Mouse (Mus musculus): Measurements from ENCODE around the gene Bche.

Bche gene

GRCm38 (mm10) chr3:73708410-73708714 is at the start of gene Bche:
Bche (minus strand) TSS chr3:73708415.
- DNase-seq (ENCODE audit: low read depth, low spot score), result no peak

DNA sequence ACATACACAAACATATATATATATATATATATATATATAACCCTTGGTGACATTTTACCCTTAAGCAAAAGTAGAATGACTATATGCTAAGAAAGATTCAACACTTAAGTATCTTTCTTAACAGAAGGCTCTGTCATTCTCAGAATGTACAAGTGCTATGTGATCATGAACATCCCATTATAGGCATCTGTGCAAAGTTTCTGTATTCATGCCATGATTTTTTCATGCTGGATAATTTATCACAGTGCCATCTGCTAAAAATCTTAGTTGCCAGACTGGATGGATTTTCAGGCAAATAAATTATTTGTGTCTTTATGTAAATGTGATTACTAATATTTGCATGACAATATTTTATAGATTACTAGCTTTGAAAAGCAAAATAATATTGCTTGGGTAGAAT is 33.8 kb upstream of the Bche start:
- DNase-seq (ENCODE audit: low read depth, low spot score), result no peak

DNA sequence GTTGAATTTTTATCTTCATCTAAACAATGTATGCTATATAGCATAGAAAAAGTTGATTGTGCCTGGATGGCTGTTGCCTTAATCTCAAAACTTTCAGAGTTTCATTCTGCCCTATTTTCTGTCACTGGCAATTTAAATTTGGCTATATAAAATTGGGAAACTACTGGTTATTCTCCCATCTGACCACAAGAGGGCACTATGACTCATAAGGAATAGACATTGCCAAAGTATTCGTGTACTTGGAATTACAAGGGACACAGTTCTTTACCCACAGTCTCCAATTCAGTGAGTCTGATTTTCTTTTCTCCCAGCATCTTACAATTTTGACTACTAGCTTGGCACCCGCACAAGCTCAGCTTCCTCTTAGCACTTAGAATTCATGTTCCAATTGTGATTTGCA is 23.5 kb upstream of the Bche start:
- peak; percentile 48 for DNase-seq (ENCODE audit: low read depth, low spot score)

- no peak for DNase-seq (ENCODE audit: low read depth, low spot score)
These were observed 21.3 kb upstream of the Bche start for GRCm38 (mm10) chr3:73729511-73729910.

DNA sequence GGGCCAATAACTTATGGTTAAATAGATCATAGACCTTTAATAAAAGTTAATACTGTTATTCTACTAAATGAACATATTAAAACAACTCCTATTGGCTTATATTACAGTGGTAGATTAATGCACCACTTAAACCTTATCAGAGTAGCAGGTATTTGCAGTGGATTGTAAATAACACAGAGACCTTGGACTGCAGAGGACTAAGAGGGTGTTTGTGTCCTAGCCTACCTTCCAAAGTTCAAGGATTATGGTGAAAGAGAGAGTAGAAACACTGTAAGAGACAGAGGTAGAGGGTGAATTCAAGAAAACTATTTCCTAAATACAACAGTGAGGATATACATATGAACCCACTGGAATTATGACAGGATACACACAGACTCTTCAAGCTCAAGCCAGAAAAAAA is 17.5 kb upstream of the Bche start:
- no peak for DNase-seq (ENCODE audit: low read depth, low spot score)

DNA sequence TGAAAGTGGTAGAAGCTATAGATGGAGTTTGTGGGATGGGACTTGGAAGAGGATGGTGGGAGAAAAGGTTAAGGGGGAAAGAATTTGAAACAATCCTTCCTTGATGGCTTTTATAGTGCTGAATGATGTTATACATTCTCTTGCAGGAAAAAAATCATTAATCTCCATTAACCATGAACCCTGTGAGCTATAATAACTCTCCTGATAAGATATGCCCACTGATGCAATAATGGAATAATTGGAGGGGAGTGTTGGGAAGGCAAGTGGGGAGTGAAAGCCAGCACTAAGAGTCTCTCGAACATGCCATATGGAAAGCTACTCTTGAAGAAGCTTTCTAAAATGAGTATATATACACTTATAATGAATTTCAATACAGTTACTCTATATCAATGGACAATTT is 16.7 kb upstream of the Bche start:
- DNase-seq (ENCODE audit: low read depth, low spot score), result no peak

DNA sequence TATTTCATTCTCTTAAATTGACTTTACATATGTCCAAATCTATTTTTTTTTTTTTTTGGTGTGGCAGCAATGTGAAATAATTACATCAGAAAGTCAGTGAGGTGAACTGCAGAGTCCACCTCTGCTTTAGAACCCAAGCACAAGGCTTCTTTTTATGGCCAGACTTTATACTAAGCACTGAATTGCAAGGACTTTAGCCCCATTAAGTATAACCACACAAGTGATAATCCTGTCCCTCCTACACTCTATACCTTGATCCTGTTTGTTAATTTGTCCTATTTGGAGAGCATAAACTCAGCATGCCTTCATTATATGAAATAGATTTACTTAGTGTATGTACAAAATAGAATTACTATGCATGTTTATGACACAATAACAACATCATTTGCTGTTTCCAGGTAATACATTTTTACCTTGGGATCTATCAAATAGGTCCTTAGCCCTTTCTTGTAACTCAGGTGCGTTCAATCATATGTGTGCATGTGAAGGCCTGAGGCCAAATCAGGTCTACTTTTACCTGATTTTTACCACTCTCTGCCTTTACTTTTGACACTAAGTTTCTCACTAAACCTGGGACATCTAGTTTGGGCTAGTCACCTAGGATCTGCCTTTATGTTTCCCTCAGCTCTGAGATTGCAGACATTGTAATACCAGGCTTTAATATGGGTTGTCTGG is 9.5 kb upstream of the Bche start:
- DNase-seq (ENCODE audit: low read depth, low spot score), result no peak

GRCm38 (mm10) chr3:73709871-73710270 is 1.7 kb upstream of the Bche start:
- DNase-seq (ENCODE audit: low read depth, low spot score), result no peak

DNA sequence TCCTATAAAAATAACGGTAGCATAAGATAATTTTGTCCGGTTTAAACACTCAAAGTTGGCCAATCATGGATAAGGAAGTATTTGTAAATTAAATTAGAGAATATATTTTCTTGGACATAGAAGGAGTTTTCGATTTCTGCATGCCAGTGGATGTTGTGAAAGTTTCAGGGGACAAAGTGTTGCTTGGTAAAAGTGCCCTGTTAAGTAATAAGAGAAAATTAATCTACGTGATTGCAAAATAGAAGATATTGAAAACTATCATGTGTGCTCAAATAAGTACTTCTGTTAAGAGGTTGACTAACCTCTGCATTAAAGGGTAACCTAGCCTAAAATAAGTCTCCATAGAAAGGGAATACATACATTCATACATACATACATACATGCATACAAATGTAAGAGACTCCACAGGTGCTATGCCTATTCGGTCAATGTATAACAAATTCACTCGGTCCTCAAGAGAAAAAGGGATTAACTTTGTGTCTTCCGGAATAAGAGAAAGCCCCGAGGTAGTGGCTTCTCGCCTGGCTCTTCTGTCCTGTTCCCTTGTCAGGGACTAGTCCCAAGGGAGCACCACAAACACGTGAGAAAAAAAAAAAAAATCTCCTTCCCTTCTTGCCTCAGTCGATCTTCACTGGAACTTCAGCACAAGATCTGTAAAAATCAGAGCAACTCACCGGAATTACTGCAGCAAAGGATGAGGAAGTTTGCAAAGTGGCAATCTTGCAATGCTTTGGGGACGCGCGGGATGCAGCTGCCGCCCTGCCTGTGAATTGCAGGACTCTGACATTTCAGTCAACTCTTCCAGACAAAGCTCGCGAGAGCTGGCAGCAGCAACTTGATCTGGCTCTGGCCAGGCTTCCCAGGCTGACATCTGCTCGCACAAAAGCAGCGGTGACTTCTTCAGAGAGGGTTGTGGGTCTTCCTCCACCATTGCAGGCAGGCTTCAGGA is 480 bp downstream of the Bche start:
- peak; percentile 91 for DNase-seq (ENCODE audit: low read depth, low spot score)

DNA sequence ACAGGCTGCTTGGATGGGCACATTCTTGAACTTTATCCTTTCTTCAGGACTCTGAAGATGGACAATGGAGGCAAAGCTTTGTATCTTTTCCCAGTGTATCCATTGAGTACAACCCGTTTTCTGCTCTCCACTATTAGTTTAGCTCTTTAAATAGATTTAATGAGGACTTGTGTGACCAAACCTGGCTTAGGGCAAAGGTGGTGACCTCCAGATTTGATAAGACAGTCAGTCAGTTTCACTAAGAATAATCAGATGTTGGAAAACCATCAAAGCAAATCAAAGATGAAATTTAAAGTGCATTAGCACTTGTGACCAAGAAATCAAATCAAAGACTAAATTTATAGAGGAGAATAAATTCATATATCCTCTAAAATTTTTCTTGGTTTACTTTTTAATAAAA is 1.7 kb downstream of the Bche start:
- DNase-seq (ENCODE audit: low read depth, low spot score), result no peak

- DNase-seq (ENCODE audit: low read depth, low spot score), result no peak
These were observed 9.3 kb downstream of the Bche start for GRCm38 (mm10) chr3:73698889-73699288.

- no peak for DNase-seq (ENCODE audit: low read depth, low spot score)
These were observed 34.9 kb downstream of the Bche start for GRCm38 (mm10) chr3:73673333-73673732.

DNA sequence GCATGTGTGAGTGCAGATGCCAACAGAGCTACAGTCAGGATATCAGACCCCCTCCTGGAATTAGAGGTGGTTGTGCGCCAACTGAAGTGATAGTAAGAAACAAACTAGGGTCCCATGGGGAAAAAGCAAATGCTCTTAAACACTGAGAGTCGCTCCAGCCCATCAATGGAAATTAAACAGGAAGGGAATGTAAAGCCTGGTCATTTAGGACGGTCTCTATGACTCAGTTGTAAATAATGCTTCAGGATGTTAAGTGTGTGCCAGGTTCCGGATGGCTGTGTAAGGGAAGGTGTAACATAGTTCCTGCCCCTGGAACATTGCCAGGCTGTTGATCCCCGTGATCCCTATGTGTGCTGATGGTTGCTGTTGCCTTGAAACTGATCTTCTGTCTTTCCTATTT is 40.0 kb downstream of the Bche start:
- no peak for DNase-seq (ENCODE audit: low read depth, low spot score)

- no peak for DNase-seq (ENCODE audit: low read depth, low spot score)
These were observed 40.7 kb downstream of the Bche start for GRCm38 (mm10) chr3:73667245-73668131.

DNA sequence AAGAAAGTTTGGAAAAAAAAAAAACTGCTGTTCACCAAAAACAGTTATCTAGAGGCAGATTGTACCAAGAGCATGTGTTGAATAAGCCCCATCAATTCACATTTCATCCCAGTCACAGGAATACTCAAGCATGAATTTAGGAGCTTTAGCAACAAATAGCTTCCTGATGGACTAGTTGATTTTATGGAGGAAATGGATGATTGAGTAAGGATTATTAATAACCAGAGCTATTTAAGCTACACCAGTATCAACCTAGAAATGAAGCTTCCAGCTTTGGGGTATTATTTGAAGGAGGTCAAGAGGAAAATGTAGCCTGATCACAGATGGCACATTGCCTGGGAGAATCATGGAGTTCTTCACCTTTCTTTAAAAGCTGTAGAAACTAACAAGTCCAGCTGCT is 57.9 kb downstream of the Bche start:
- no peak for DNase-seq (ENCODE audit: low read depth, low spot score)

DNA sequence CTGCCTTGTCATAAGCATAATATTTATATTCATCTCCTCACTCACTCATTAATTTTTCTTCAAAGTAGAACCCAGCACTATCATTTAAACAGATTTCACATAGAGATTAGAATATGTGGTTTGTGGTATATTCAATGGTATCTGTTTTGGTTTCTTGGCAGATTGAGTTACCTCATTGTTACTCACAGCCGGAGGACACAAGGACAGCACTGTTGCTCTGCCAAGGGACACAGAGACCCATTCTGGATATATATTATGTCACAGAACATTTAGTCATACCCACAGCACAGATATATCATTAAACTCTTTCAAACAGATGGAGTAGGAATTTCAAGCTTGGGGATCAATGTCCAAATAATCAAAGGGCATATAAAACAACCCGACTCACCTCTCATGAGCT is 61.2 kb downstream of the Bche start:
- DNase-seq (ENCODE audit: low read depth, low spot score), result no peak

- DNase-seq (ENCODE audit: low read depth, low spot score), result no peak
These were observed 96.8 kb downstream of the Bche start for GRCm38 (mm10) chr3:73611421-73611820.

DNA sequence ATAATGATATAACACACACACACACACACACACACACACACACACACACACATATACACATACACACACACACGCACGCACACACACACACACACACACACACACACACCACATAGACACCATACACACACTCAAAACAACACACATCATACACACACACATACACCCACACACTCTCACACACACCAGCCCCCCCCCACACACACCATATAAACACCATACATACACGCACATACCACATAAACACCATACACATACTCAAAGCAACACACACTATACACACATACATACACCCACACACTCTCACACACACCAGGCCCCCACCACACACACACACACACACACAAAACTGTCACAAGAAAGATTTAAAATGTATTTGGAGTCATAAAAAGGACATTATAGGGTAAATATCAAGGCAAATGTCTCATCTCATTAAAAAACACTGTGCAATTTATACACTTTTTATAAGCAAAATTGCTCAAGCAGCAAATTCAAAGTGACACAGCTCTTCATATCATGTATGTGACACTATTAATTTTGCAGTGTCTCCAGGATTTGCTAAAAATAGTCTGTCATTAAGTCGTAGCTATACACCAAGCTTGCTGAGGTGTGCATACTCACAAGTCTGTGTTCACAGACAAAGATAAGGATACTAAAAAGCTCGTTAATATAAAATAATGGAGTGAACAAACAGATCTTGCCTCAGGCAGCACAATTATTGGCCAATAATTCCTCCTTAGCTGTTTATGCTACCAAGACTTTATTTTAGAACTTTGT is 116.3 kb downstream of the Bche start:
- DNase-seq (ENCODE audit: low read depth, low spot score), result no peak
